Mouse (Mus musculus) ES-Bruce4 (cell line): ENCODE measurements around the gene Ntsr1.

Experiments
- CTCF ChIP-seq: IDR thresholded peaks from one replicate; pipeline ENCODE4 v1.8.1; 2011; ENCODE audit warnings: low read depth, low read length
- POLR2A ChIP-seq: IDR thresholded peaks from one replicate; pipeline ENCODE4 v1.8.1; 2011; ENCODE audit warnings: low read length; ENCODE audit not compliant: insufficient read depth

GRCm38 (mm10) chr2:180531671-180532385 is 32.1 kb downstream of the Ntsr1 start:
- TF ChIP-seq CTCF (no peak), POLR2A (no peak)
